Mouse (Mus musculus): Measurements from ENCODE around the gene Narf.

DNA sequence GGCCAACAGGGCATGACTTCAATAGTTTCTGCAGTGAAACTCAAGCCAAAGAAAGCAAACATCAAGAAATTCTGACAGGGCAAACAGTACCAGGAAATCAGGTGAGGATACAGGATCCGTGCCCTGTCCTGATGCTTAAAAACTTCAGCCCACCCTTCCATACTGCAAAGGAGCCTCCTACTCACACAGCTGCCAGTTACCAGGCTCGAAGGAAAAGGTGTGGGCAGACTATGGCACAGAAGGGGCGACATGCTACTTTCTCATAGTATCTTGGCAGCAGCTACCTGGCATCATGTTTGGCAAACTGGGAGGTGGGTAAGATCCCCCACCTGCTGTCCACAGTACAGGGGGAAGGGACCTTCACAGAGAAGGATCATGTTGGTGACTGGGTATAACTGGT is 43.6 kb upstream of the Narf start:
- TF ChIP-seq CTCF (IDR thresholded peaks at IDR 0.05; ENCODE audit: low read depth) (no peak), EP300 (IDR thresholded peaks at IDR 0.05; ENCODE audit: low read depth) (no peak)
